Mouse (Mus musculus): ENCODE data around the gene Rragc.
A peak's percentile ranks its signal among the peaks of the same experiment; 100 is the strongest.

Rragc gene

GRCm38 (mm10) chr4:123949649-123950048 is 32.4 kb downstream of the Rragc start:
- DNase-seq (ENCODE audit: low read depth in 2 of 2, low spot score in 2 of 2) = no peak

- no peak for DNase-seq (ENCODE audit: low read depth in 2 of 2, low spot score in 2 of 2)
These were observed 34.8 kb downstream of the Rragc start for GRCm38 (mm10) chr4:123952059-123952458.

GRCm38 (mm10) chr4:123956703-123957491 is 39.7 kb downstream of the Rragc start:
- peak; percentile 13 to 33 for DNase-seq (ENCODE audit: low read depth in 2 of 2, low spot score in 2 of 2)

GRCm38 (mm10) chr4:123957492-123957808 is 40.2 kb downstream of the Rragc start:
- no peak for DNase-seq (ENCODE audit: low read depth in 2 of 2, low spot score in 2 of 2)

GRCm38 (mm10) chr4:123957891-123958290 is 40.6 kb downstream of the Rragc start:
- no peak for DNase-seq (ENCODE audit: low read depth in 2 of 2, low spot score in 2 of 2)

GRCm38 (mm10) chr4:123960955-123961354 is 43.7 kb downstream of the Rragc start:
- no peak for DNase-seq (ENCODE audit: low read depth in 2 of 2, low spot score in 2 of 2)

GRCm38 (mm10) chr4:123962721-123963120 is 45.5 kb downstream of the Rragc start:
- no peak for DNase-seq (ENCODE audit: low read depth in 2 of 2, low spot score in 2 of 2)

GRCm38 (mm10) chr4:123968663-123969321 is 51.5 kb downstream of the Rragc start:
- DNase-seq (ENCODE audit: low read depth in 2 of 2, low spot score in 2 of 2) = no peak

- DNase-seq (ENCODE audit: low read depth in 2 of 2, low spot score in 2 of 2) = no peak
These were observed 52.2 kb downstream of the Rragc start for GRCm38 (mm10) chr4:123969458-123969857.

- DNase-seq (ENCODE audit: low read depth in 2 of 2, low spot score in 2 of 2) = no peak
These were observed 53.8 kb downstream of the Rragc start for GRCm38 (mm10) chr4:123971059-123971458.

- DNase-seq (ENCODE audit: low read depth in 2 of 2, low spot score in 2 of 2) = no peak
These were observed 55.3 kb downstream of the Rragc start for GRCm38 (mm10) chr4:123972423-123973049.

GRCm38 (mm10) chr4:123982105-123982504 is 64.9 kb downstream of the Rragc start:
- DNase-seq (ENCODE audit: low read depth in 2 of 2, low spot score in 2 of 2) = no peak

Data from CD8-positive naive resting alpha-beta T cell, adult 2 months (primary cell).